Mouse (Mus musculus) effector memory CD4-positive, alpha-beta T cell, adult 5 months (primary cell): ENCODE results near the gene F930015N05Rik. TPM values are rescaled to one million over a fixed set of nuclear protein-coding genes. Genes with fewer than 3 reads are reported as not detected.

Experiments used
- polyA plus RNA-seq: library from polyadenylated mRNA; unstranded; fragments of 100-300 nt; shearing (Covaris generic); gene quantifications from one replicate; pipeline ENCODE4 v1.2.1, GENCODE M21; 2017

The F930015N05Rik gene
- not detected for polyA plus RNA-seq

GRCm38 (mm10) chr11:64436412-64436727 is at the start of gene F930015N05Rik:
Gene F930015N05Rik (minus strand): TSS chr11:64436653.

GRCm38 (mm10) chr11:64434611-64435545 is 1.6 kb downstream of the F930015N05Rik start, which contains the start of gene Hs3st3a1:
Gene Hs3st3a1 (plus strand): TSS chr11:64435332.

Other genes with a start within 250 kb of the F930015N05Rik start
- gene Hs3st3a1, start 1.3 kb downstream of the F930015N05Rik start, polyA plus RNA-seq, result not detected